Mouse (Mus musculus): ENCODE results near the gene Csnk2a1.

Csnk2a1 gene

DNA sequence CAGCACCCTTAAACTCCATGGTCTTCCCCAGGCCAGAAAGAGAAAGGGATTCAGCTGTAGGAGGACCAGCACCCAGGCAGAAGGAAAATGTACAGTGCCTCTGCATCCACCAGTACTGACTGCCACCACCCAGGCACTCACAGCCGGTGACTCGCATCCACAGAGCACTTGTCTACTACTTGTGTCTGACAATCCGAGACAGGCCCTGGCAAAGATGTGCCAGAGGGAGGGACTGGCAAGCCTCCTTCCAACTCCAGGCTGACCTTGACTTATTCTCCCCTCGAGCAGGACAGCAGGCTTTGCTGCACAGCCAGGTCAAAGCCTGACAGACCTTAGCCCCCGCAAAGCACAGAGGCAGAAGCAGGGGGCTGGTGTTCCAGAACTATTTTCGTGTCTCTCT lies 90.4 kb downstream of the Csnk2a1 start:
- in situ Hi-C loops (cut with MboI; ENCODE audit: low sequenced_read_pairs), result no loop called here

DNA sequence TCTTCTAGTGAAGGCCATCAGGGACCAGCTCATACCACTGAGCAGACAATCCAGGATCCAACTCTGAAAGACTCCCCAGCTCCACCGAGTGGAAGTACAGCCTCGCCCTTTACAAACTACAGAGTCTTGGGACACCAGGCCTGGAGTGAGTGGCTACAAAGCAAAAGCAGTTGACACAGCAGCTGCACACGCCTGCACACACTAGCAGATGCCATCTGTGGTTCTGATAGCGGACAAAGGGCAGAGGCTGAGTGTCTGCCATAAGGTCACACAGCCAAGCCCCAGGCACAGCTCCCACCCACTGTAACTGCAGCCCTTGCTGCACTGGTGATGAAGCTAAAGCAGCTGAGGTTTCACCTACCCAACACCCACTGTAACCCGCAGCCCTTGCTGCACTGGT lies 94.9 kb downstream of the Csnk2a1 start:
- in situ Hi-C loops (cut with MboI; ENCODE audit: low sequenced_read_pairs), result no loop called here

DNA sequence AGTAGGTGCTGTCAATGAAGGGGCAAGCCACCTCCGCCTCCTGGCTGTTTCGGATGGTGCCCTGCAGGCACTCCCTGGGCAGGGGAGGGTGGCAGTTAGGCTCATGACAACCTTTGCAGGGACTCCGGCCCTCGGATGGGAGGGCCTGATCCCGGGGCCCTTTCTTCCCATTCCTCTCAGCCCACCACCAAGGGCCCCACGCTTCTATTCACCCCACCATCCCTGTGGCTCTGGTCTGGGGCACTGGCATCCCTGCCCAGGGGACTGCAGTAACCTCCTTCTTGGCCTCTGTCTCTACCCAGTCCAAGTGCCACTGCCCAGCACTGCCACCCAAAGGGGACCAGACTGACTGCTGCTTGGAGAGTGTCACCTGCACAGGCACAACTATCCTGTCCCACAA lies 95.6 kb downstream of the Csnk2a1 start:
- in situ Hi-C loops (cut with MboI; ENCODE audit: low sequenced_read_pairs), result no loop called here

GRCm38 (mm10) chr2:152323971-152324370 lies 97.3 kb downstream of the Csnk2a1 start:
- in situ Hi-C loops (cut with MboI; ENCODE audit: low sequenced_read_pairs), result no loop called here

GRCm38 (mm10) chr2:152324842-152325241 lies 98.2 kb downstream of the Csnk2a1 start:
- in situ Hi-C loops (cut with MboI; ENCODE audit: low sequenced_read_pairs), result no loop called here

GRCm38 (mm10) chr2:152326157-152326556 lies 99.5 kb downstream of the Csnk2a1 start:
- in situ Hi-C loops (cut with MboI; ENCODE audit: low sequenced_read_pairs), result no loop called here

DNA sequence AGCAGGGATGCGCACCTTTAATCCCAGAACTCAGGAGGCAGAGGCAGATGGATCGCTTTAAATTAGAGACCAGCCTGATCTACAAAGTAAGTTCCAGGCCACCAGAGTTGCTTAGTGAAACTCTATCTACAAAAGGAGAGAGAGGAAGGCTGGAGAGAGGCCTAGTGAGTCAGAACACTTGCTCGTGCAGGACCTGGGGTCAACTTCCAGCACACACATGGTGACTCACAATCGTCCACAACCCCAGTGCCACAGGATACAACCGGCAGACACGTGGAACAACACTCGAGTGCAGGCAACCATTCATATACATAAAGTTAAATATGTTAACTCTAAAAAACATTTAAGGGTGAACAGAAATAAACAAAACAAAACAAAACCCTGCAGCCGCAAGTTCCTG lies 100.0 kb downstream of the Csnk2a1 start:
- in situ Hi-C loops (cut with MboI; ENCODE audit: low sequenced_read_pairs), result no loop called here

GRCm38 (mm10) chr2:152327980-152328379 lies 101.3 kb downstream of the Csnk2a1 start:
- in situ Hi-C loops (cut with MboI; ENCODE audit: low sequenced_read_pairs), result no loop called here

DNA sequence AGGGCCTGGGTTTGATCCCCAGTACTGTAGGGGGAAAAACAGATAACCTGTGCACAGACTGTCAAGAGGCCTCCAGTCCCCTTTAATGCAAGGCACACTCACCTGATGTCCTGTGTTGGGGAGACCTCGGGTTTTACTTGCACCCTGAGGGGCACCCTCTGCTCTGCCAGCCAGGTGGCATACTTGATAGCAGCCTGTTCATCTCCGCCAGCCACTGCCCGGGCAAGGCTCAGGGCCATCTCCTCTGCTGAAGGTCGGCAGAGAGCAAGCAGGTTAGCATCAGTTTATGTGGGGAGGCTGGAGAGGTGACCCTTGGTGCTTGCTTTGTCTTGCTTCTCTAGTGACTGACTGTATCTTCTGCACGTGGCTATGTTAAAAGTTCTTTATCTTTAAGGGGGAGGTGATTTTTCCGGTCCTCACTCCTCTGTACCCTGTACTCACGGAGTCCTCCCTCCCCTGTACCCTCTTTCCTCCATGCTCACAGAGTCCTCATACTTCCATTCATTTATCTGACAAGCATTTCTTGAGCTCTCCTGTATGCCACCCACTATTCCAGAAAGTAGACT lies 104.3 kb downstream of the Csnk2a1 start:
- in situ Hi-C loops (cut with MboI; ENCODE audit: low sequenced_read_pairs), result no loop called here

All from CH12F3 (cell line).